Mouse (Mus musculus): ENCODE data around the gene Sugct.

DNA sequence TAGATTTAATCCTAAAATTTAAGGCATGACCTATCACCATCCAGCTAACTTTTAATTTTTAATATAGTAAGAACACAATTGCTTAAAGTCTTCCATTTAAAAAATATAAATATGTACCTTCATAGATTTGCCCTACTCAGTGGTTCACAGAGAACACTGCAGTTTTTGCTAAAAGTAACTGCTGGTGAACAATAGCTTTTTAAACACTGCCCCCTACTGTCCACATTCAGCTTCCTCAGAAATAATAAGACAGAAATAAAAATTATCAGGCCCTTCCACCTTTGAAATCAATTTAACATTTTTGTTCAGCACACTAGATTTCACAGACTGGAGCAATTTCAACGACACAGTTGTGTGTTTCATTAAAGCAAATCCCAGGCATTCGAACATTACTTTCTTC, 53.1 kb downstream of the Sugct start:
- TF ChIP-seq CTCF (IDR thresholded peaks at IDR 0.05; ENCODE audit: control insufficient read depth, insufficient read depth, low read length), result no peak
- TF ChIP-seq POLR2A (IDR thresholded peaks at IDR 0.05; ENCODE audit: borderline replicate concordance, control insufficient read depth, low read depth, low read length), result no peak
